Mouse (Mus musculus): Measurements from ENCODE around the gene Rnf8. TPM values are rescaled to one million over a fixed set of nuclear protein-coding genes. Genes with fewer than 3 reads are reported as not detected.

Gene Rnf8
- total and polyA plus RNA-seq, 3 experiments = 29.3 to 37.3 (median 35.4) TPM

GRCm38 (mm10) chr17:29584306-29584705 is 30.3 kb upstream of the Rnf8 start:
- TF ChIP-seq CTCF (IDR thresholded peaks at IDR 0.05; ENCODE audit: low read depth, low read length) = no peak
- no peak for TF ChIP-seq GATA2 (IDR thresholded peaks at IDR 0.05; ENCODE audit: borderline replicate concordance, low read depth, low read length)
- TF ChIP-seq TAL1 (conservative IDR thresholded peaks at IDR 0.05; ENCODE audit: low read depth, low read length) = no peak
- ATAC-seq (ENCODE audit: extremely low read depth, insufficient number of reproducible peaks, low FRiP score, poor library complexity, severe bottlenecking) = no peak
- Histone ChIP-seq H3K4me1 (ENCODE audit: insufficient read depth, low read depth, low read length) (peaks cover 26% of the 10 kb centered on the region), H3K9me3 (replicated peaks) (no peaks in the 10 kb centered on the region), H3K4me3 (ENCODE audit: low read depth, low read length) (no peak overlapping the region), H3K36me3 (replicated peaks) (peaks cover 71% of the 10 kb centered on the region), H3K27me3 (ENCODE audit: insufficient read depth, low read length) (no peaks in the 10 kb centered on the region)
- DNase-seq (ENCODE audit: low spot score) = no peak

DNA sequence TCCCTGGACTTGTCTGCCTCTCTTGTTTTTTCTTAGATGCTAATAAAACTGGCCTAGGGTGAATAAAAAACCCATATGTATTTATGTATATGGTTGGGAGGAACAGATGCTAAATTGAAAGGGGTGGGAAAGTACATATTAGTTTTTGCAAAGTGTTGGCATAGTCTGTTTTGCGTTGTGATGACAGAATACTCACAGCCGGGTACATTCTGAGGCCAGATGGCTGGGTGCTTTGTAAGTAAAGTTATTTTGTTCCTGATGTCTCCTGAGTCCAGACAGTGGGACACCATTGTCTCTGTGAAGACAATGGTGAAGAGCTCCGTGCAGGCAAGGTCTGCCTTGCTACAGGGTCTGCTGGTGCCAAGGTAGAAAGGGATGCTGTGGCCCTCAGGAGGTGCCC is 29.9 kb upstream of the Rnf8 start:
- TF ChIP-seq GATA2 (IDR thresholded peaks at IDR 0.05; ENCODE audit: borderline replicate concordance, low read depth, low read length) = no peak
- no peak for TF ChIP-seq CTCF (IDR thresholded peaks at IDR 0.05; ENCODE audit: low read depth, low read length)
- no peak for TF ChIP-seq POLR2AphosphoS5 (IDR thresholded peaks at IDR 0.05; ENCODE audit: insufficient replicate concordance, low read depth, low read length)
- no peak for TF ChIP-seq TAL1 (conservative IDR thresholded peaks at IDR 0.05; ENCODE audit: low read depth, low read length)
- TF ChIP-seq GATA1 (IDR thresholded peaks at IDR 0.05; ENCODE audit: borderline replicate concordance, low read length) = no peak
- H3K36me3 ChIP-seq (replicated peaks) = peaks cover 71% of the 10 kb centered on the region
- no peak overlapping the region for H3K4me3 ChIP-seq (ENCODE audit: low read depth, low read length)
- ATAC-seq (ENCODE audit: extremely low read depth, insufficient number of reproducible peaks, low FRiP score, poor library complexity, severe bottlenecking) = no peak
- H3K4me1 ChIP-seq (ENCODE audit: insufficient read depth, low read depth, low read length) = peaks cover 29% of the 10 kb centered on the region
- H3K27me3 ChIP-seq (ENCODE audit: insufficient read depth, low read length) = no peaks in the 10 kb centered on the region
- H3K9me3 ChIP-seq (replicated peaks) = no peaks in the 10 kb centered on the region
- DNase-seq (ENCODE audit: low spot score) = no peak

- H3K9me3 ChIP-seq (replicated peaks) = no peaks in the 10 kb centered on the region
- H3K4me1 ChIP-seq (ENCODE audit: insufficient read depth, low read depth, low read length) = peaks cover 29% of the 10 kb centered on the region
- ATAC-seq (ENCODE audit: extremely low read depth, insufficient number of reproducible peaks, low FRiP score, poor library complexity, severe bottlenecking) = no peak
- no peak for TF ChIP-seq GATA1 (IDR thresholded peaks at IDR 0.05; ENCODE audit: borderline replicate concordance, low read length)
- TF ChIP-seq TAL1 (conservative IDR thresholded peaks at IDR 0.05; ENCODE audit: low read depth, low read length) = no peak
- no peak for TF ChIP-seq CTCF (IDR thresholded peaks at IDR 0.05; ENCODE audit: low read depth, low read length)
- TF ChIP-seq POLR2AphosphoS5 (IDR thresholded peaks at IDR 0.05; ENCODE audit: insufficient replicate concordance, low read depth, low read length) = no peak
- no peak for TF ChIP-seq GATA2 (IDR thresholded peaks at IDR 0.05; ENCODE audit: borderline replicate concordance, low read depth, low read length)
- DNase-seq (ENCODE audit: low spot score) = no peak
- H3K4me3 ChIP-seq (ENCODE audit: low read depth, low read length) = no peak overlapping the region
- H3K27me3 ChIP-seq (ENCODE audit: insufficient read depth, low read length) = no peaks in the 10 kb centered on the region
- peaks cover 73% of the 10 kb centered on the region for H3K36me3 ChIP-seq (replicated peaks)
Observed at GRCm38 (mm10) chr17:29585446-29585845, 29.1 kb upstream of the Rnf8 start.

- Histone ChIP-seq H3K4me3 (ENCODE audit: low read depth, low read length) (no peak overlapping the region), H3K9me3 (replicated peaks) (no peaks in the 10 kb centered on the region), H3K36me3 (replicated peaks) (peaks cover 72% of the 10 kb centered on the region), H3K27me3 (ENCODE audit: insufficient read depth, low read length) (no peaks in the 10 kb centered on the region), H3K4me1 (ENCODE audit: insufficient read depth, low read depth, low read length) (peaks cover 25% of the 10 kb centered on the region)
- no peak for DNase-seq (ENCODE audit: low spot score)
- no peak for TF ChIP-seq GATA1 (IDR thresholded peaks at IDR 0.05; ENCODE audit: borderline replicate concordance, low read length)
- TF ChIP-seq CTCF (IDR thresholded peaks at IDR 0.05; ENCODE audit: low read depth, low read length) = no peak
- TF ChIP-seq POLR2AphosphoS5 (IDR thresholded peaks at IDR 0.05; ENCODE audit: insufficient replicate concordance, low read depth, low read length) = no peak
- TF ChIP-seq GATA2 (IDR thresholded peaks at IDR 0.05; ENCODE audit: borderline replicate concordance, low read depth, low read length) = no peak
- TF ChIP-seq TAL1 (conservative IDR thresholded peaks at IDR 0.05; ENCODE audit: low read depth, low read length) = no peak
- ATAC-seq (ENCODE audit: extremely low read depth, insufficient number of reproducible peaks, low FRiP score, poor library complexity, severe bottlenecking) = no peak
Observed at GRCm38 (mm10) chr17:29586921-29587320, 27.7 kb upstream of the Rnf8 start.

DNA sequence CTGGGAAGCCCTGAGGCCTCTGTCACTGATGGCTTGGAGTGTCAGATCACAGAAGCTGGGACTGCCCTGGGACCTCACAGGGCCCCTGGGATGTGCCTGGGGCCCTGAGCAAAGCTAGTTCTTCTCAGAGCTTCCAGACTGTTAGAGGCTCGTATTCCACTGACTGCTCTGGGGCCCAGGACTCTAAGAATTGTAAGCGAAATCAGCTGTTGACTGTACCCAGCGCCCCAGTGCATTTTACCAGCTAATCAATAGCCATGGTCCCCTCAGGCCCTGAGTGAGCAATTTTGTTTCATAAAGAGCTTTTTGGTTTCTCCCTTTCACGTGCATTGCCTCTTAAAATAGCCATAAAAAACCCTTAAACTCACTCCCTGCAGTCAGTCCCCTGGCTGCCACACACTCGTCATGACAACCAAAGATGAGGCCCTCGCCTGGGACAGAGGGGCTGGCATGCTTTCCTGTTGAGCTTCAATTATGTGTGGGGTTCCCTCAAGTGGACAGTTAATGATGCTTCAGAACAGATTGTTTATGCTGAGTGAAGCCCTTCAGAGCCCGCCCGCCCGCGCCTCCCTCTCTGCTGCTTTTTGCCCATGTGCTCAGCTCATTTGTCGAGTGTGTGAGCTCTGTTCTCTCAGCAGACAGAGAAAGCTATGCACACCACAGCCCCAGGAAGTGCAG is 25.2 kb upstream of the Rnf8 start:
- ATAC-seq (ENCODE audit: extremely low read depth, insufficient number of reproducible peaks, low FRiP score, poor library complexity, severe bottlenecking) (no peak), DNase-seq (ENCODE audit: low spot score) (no peak)
- TF ChIP-seq GATA1 (IDR thresholded peaks at IDR 0.05; ENCODE audit: borderline replicate concordance, low read length) (no peak), GATA2 (IDR thresholded peaks at IDR 0.05; ENCODE audit: borderline replicate concordance, low read depth, low read length) (no peak), TAL1 (conservative IDR thresholded peaks at IDR 0.05; ENCODE audit: low read depth, low read length) (no peak), POLR2AphosphoS5 (IDR thresholded peaks at IDR 0.05; ENCODE audit: insufficient replicate concordance, low read depth, low read length) (no peak), CTCF (IDR thresholded peaks at IDR 0.05; ENCODE audit: low read depth, low read length) (no peak)
- peaks cover 72% of the 10 kb centered on the region for H3K36me3 ChIP-seq (replicated peaks)
- no peaks in the 10 kb centered on the region for H3K9me3 ChIP-seq (replicated peaks)
- H3K4me1 ChIP-seq (ENCODE audit: insufficient read depth, low read depth, low read length) = peaks cover 7% of the 10 kb centered on the region
- no peaks in the 10 kb centered on the region for H3K27me3 ChIP-seq (ENCODE audit: insufficient read depth, low read length)
- no peak overlapping the region for H3K4me3 ChIP-seq (ENCODE audit: low read depth, low read length)

DNA sequence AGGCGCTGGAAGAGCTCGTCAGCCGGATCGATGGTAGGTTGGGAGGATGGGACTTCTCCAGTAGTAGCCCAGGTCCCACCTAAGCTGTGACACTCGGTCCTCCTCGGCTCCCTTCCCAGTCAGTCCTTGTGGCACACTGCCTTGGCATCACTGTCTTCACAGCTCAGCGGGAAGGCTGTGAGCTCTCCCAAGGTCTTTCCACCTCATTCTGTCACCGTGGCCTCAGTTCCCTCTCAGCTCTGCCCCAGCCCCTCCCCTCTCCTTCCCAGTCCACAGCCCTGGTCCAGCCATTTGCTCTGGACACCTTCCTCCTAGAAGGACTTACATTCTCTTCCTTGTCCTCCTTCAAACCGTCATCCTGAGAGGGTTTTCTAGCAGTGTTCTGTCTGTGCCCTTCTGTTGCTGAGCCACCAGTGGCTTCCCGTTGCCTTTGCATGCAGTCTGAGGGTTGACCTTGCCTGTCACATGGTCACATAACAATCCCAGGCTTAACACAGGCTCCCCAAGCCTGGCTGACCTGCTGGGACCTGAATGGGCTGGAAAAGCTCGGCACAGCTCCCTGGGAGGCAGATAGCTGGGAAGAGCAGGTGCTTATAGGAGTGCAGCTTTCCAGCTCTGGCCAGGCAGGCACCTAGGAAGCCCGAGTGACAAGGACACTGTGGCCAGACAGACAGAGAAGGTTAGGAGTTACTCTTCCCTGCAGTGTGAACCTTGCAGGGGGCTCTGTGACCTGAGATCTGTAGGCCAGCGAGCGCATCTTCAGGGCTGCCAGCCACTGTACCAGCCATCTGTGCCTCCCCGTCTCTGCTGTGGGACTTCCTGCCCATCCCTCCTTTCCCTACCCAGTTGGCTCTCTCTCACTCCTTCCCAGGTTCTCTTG is 18.5 kb upstream of the Rnf8 start:
- H3K4me1 ChIP-seq (ENCODE audit: insufficient read depth, low read depth, low read length) = no peaks in the 10 kb centered on the region
- no peak for TF ChIP-seq GATA2 (IDR thresholded peaks at IDR 0.05; ENCODE audit: borderline replicate concordance, low read depth, low read length)
- no peak for TF ChIP-seq POLR2AphosphoS5 (IDR thresholded peaks at IDR 0.05; ENCODE audit: insufficient replicate concordance, low read depth, low read length)
- no peak for TF ChIP-seq CTCF (IDR thresholded peaks at IDR 0.05; ENCODE audit: low read depth, low read length)
- TF ChIP-seq GATA1 (IDR thresholded peaks at IDR 0.05; ENCODE audit: borderline replicate concordance, low read length) = no peak
- no peak for TF ChIP-seq TAL1 (conservative IDR thresholded peaks at IDR 0.05; ENCODE audit: low read depth, low read length)
- no peaks in the 10 kb centered on the region for H3K27me3 ChIP-seq (ENCODE audit: insufficient read depth, low read length)
- H3K4me3 ChIP-seq (ENCODE audit: low read depth, low read length) = no peak overlapping the region
- H3K36me3 ChIP-seq (replicated peaks) = peaks cover 81% of the 10 kb centered on the region
- no peak for ATAC-seq (ENCODE audit: extremely low read depth, insufficient number of reproducible peaks, low FRiP score, poor library complexity, severe bottlenecking)
- no peak for DNase-seq (ENCODE audit: low spot score)
- H3K9me3 ChIP-seq (replicated peaks) = no peaks in the 10 kb centered on the region
